In genomic region chr4:43563601-43563875, GRCm38 (mm10) we compare ENCODE assay signal across 11 mouse cellular contexts. TPM values are rescaled to one million over a fixed set of nuclear protein-coding genes. Genes with fewer than 3 reads are reported as not detected.
DNase-seq lines count a peak whose midpoint lies in the region; ATAC-seq lines count a peak whose summit lies in the region.
"Had no signal": no experiment of that assay in that cellular context is flagged by ENCODE, and none has a peak within 500 bp of the region (broad histone marks: within the 10 kb centered on the region; RNA-seq: fewer than 3 reads in every experiment).

No protein-coding gene starts in this region.

- H3K27me3 ChIP-seq in heart, embryonic 16.5 days (ENCODE audit: control insufficient read depth, insufficient read depth, low read length): no peaks in the 10 kb centered on the region
- no peaks in the 10 kb centered on the region for H3K27me3 ChIP-seq in hindbrain, embryonic 15.5 days
- no peaks in the 10 kb centered on the region for H3K27me3 ChIP-seq in midbrain, embryonic 13.5 days

- peaks cover 36% of the 10 kb centered on the region for H3K4me1 ChIP-seq in heart, embryonic 16.5 days (ENCODE audit: control insufficient read depth, insufficient read depth, low read length)
- peaks cover 18% of the 10 kb centered on the region for H3K4me1 ChIP-seq in brown adipose tissue, adult 24 weeks (ENCODE audit: control insufficient read depth, insufficient read depth, insufficient read length, low read length)
- peaks cover 44% of the 10 kb centered on the region for H3K4me1 ChIP-seq in hindbrain, embryonic 15.5 days (replicated peaks)
- peaks cover 46% of the 10 kb centered on the region for H3K4me1 ChIP-seq in midbrain, embryonic 13.5 days (replicated peaks)

- no peak for ATAC-seq in heart, embryonic 16.5 days (replicated peaks; ENCODE audit: extremely low read depth, insufficient read depth, low FRiP score)
- no peak for ATAC-seq in hindbrain, embryonic 15.5 days (ENCODE audit: low FRiP score, low read depth)
- ATAC-seq in midbrain, embryonic 13.5 days: no peak
- no peak for ATAC-seq in megakaryocyte progenitor cell, adult 5-6 weeks (replicated peaks; ENCODE audit: poor library complexity)

- peak overlapping the region; percentile 100 for H3K9ac ChIP-seq in heart, embryonic 16.5 days (ENCODE audit: low read length)
- peak overlapping the region; percentile 93 for H3K9ac ChIP-seq in hindbrain, embryonic 15.5 days
- peak overlapping the region; percentile 96 for H3K9ac ChIP-seq in midbrain, embryonic 13.5 days (replicated peaks)

- peak overlapping the region; percentile 100 for H3K27ac ChIP-seq in heart, embryonic 16.5 days (ENCODE audit: low read length)
- H3K27ac ChIP-seq in brown adipose tissue, adult 24 weeks (replicated peaks; ENCODE audit: low read depth, low read length): peak overlapping the region; percentile 90; the same call in 1 of the 2 replicates
- no peak overlapping the region; the same call in 1 of the 2 replicates for H3K27ac ChIP-seq in hindbrain, embryonic 15.5 days (replicated peaks)
- no peak overlapping the region for H3K27ac ChIP-seq in midbrain, embryonic 13.5 days

- H3K36me3 ChIP-seq in heart, embryonic 16.5 days (ENCODE audit: control insufficient read depth, insufficient read depth): peaks cover 40% of the 10 kb centered on the region
- H3K36me3 ChIP-seq in hindbrain, embryonic 15.5 days: peaks cover 45% of the 10 kb centered on the region
- peaks cover 45% of the 10 kb centered on the region for H3K36me3 ChIP-seq in midbrain, embryonic 13.5 days

- peak overlapping the region; percentile 98 for H3K4me3 ChIP-seq in heart, embryonic 16.5 days (ENCODE audit: low read length)
- H3K4me3 ChIP-seq in brown adipose tissue, adult 24 weeks (ENCODE audit: insufficient read depth, low read depth, low read length): peak overlapping the region; percentile 97; the same call in 1 of the 2 replicates
- peak overlapping the region; percentile 88 for H3K4me3 ChIP-seq in hindbrain, embryonic 15.5 days
- H3K4me3 ChIP-seq in midbrain, embryonic 13.5 days (replicated peaks): peak overlapping the region; percentile 91

- WGBS in heart, embryonic 16.5 days: 51% methylated on average over 4 of the region's 4 CpGs
- WGBS in hindbrain, embryonic 15.5 days: 87% methylated on average over 4 of the region's 4 CpGs
- 91% methylated on average over 4 of the region's 4 CpGs for WGBS in midbrain, embryonic 13.5 days

- peak overlapping the region; percentile 93 for H3K4me2 ChIP-seq in heart, embryonic 16.5 days (ENCODE audit: low read depth, low read length)
- peak overlapping the region; percentile 87 for H3K4me2 ChIP-seq in hindbrain, embryonic 15.5 days
- H3K4me2 ChIP-seq in midbrain, embryonic 13.5 days (replicated peaks): peak overlapping the region; percentile 95

- no peaks in the 10 kb centered on the region for H3K9me3 ChIP-seq in heart, embryonic 16.5 days (replicated peaks; ENCODE audit: control insufficient read depth, low read length)
- no peaks in the 10 kb centered on the region for H3K9me3 ChIP-seq in hindbrain, embryonic 15.5 days
- H3K9me3 ChIP-seq in midbrain, embryonic 13.5 days: no peaks in the 10 kb centered on the region

- no peak for DNase-seq in heart, adult 9 months (ENCODE audit: low spot score in 2 of 2)
- DNase-seq in yolk sac, embryonic 10.5 days (ENCODE audit: low spot score): no peak
- no peak for DNase-seq in spleen, adult 18-20 months
- DNase-seq: cerebellum, postnatal 14 days; thymus, adult 18-20 months had no signal

RNA-seq across cellular contexts. Expression of gene Tln1, which starts 1.0 kb away (rescaled TPM):
- 68.7 and 80.0 TPM in 2 replicates for polyA plus RNA-seq in heart, embryonic 16.5 days (2015; fragmentation: Nextera tagmentation; extraction: Ambion mirVana)
- 55.6 and 61.1 TPM in 2 replicates for polyA plus RNA-seq in brown adipose tissue, adult 24 weeks (2012; ENCODE audit: insufficient read depth, insufficient read length, missing spikeins)
- polyA plus RNA-seq in hindbrain, embryonic 15.5 days (2015; fragmentation: Nextera tagmentation; extraction: Ambion mirVana): 66.2 and 69.2 TPM in 2 replicates
- 59.8 and 67.0 TPM in 2 replicates for polyA plus RNA-seq in midbrain, embryonic 13.5 days (2015; fragmentation: Nextera tagmentation; extraction: Ambion mirVana)
- total RNA-seq in megakaryocyte progenitor cell, adult 5-6 weeks (2015): 125 and 138 TPM in 2 replicates
- 167 and 253 TPM in 2 replicates for total RNA-seq in megakaryocyte progenitor cell, adult 5-6 weeks (2017)

RNA-seq across cellular contexts. Expression of gene Creb3, which starts 1.4 kb away (rescaled TPM):
- 60.3 and 61.8 TPM in 2 replicates for polyA plus RNA-seq in heart, embryonic 16.5 days (2015; fragmentation: Nextera tagmentation; extraction: Ambion mirVana)
- 18.1 TPM in 2 replicates for polyA plus RNA-seq in brown adipose tissue, adult 24 weeks (2012; ENCODE audit: insufficient read depth, insufficient read length, missing spikeins)
- 76.8 and 79.5 TPM in 2 replicates for polyA plus RNA-seq in hindbrain, embryonic 15.5 days (2015; fragmentation: Nextera tagmentation; extraction: Ambion mirVana)
- 72.6 and 80.4 TPM in 2 replicates for polyA plus RNA-seq in midbrain, embryonic 13.5 days (2015; fragmentation: Nextera tagmentation; extraction: Ambion mirVana)
- total RNA-seq in megakaryocyte progenitor cell, adult 5-6 weeks (2015): 8.9 and 10.3 TPM in 2 replicates
- 41.6 and 64.7 TPM in 2 replicates for total RNA-seq in megakaryocyte progenitor cell, adult 5-6 weeks (2017)

RNA-seq across cellular contexts. Expression of gene Rgp1, which starts 15.0 kb away (rescaled TPM):
- polyA plus RNA-seq in heart, embryonic 16.5 days (2015; fragmentation: Nextera tagmentation; extraction: Ambion mirVana): 20.9 and 21.7 TPM in 2 replicates
- polyA plus RNA-seq in brown adipose tissue, adult 24 weeks (2012; ENCODE audit: insufficient read depth, insufficient read length, missing spikeins): 14.6 and 17.2 TPM in 2 replicates
- 18.8 and 22.8 TPM in 2 replicates for polyA plus RNA-seq in hindbrain, embryonic 15.5 days (2015; fragmentation: Nextera tagmentation; extraction: Ambion mirVana)
- polyA plus RNA-seq in midbrain, embryonic 13.5 days (2015; fragmentation: Nextera tagmentation; extraction: Ambion mirVana): 24.5 and 26.1 TPM in 2 replicates
- total RNA-seq in megakaryocyte progenitor cell, adult 5-6 weeks (2015): 20.6 and 23.3 TPM in 2 replicates
- 8.7 and 14.5 TPM in 2 replicates for total RNA-seq in megakaryocyte progenitor cell, adult 5-6 weeks (2017)

RNA-seq across cellular contexts. Expression of gene Gba2, which starts 15.1 kb away (rescaled TPM):
- polyA plus RNA-seq in heart, embryonic 16.5 days (2015; fragmentation: Nextera tagmentation; extraction: Ambion mirVana): 22.7 TPM in 2 replicates
- polyA plus RNA-seq in brown adipose tissue, adult 24 weeks (2012; ENCODE audit: insufficient read depth, insufficient read length, missing spikeins): 2.3 and 3.6 TPM in 2 replicates
- 55.3 and 63.4 TPM in 2 replicates for polyA plus RNA-seq in hindbrain, embryonic 15.5 days (2015; fragmentation: Nextera tagmentation; extraction: Ambion mirVana)
- 53.8 and 58.4 TPM in 2 replicates for polyA plus RNA-seq in midbrain, embryonic 13.5 days (2015; fragmentation: Nextera tagmentation; extraction: Ambion mirVana)
- 4.8 and 9.3 TPM in 2 replicates for total RNA-seq in megakaryocyte progenitor cell, adult 5-6 weeks (2015)
- 7.2 and 8.1 TPM in 2 replicates for total RNA-seq in megakaryocyte progenitor cell, adult 5-6 weeks (2017)

RNA-seq across cellular contexts. Expression of gene Msmp, which starts 20.8 kb away (rescaled TPM):
- polyA plus RNA-seq in heart, embryonic 16.5 days (2015; fragmentation: Nextera tagmentation; extraction: Ambion mirVana): 0.89 and 1.1 TPM in 2 replicates
- 1.5 TPM in 1 of 2 replicates, not detected in the other for polyA plus RNA-seq in brown adipose tissue, adult 24 weeks (2012; ENCODE audit: insufficient read depth, insufficient read length, missing spikeins)
- 1.2 and 1.6 TPM in 2 replicates for polyA plus RNA-seq in hindbrain, embryonic 15.5 days (2015; fragmentation: Nextera tagmentation; extraction: Ambion mirVana)
- polyA plus RNA-seq in midbrain, embryonic 13.5 days (2015; fragmentation: Nextera tagmentation; extraction: Ambion mirVana): 0.77 and 2.1 TPM in 2 replicates
- not detected in 2 replicates for total RNA-seq in megakaryocyte progenitor cell, adult 5-6 weeks (2015)
- total RNA-seq in megakaryocyte progenitor cell, adult 5-6 weeks (2017): not detected in 2 replicates
- total RNA-seq: left cerebral cortex, postnatal 36 days had no signal

Comparison
In these comparisons a context has a peak if more than half of its experiments do, and no peak if none do; other contexts are left out.
1. H3K27ac ChIP-seq: peak in heart, embryonic 16.5 days (single experiment) and brown adipose tissue, adult 24 weeks (single experiment); none in hindbrain, embryonic 15.5 days (single experiment) and midbrain, embryonic 13.5 days (single experiment).
2. Peak in every context shown above with its lines, with median percentiles within 50 percentile points of each other: H3K4me2 ChIP-seq, H3K4me3 ChIP-seq and H3K9ac ChIP-seq.